Mouse (Mus musculus) Patski (cell line): ENCODE results near the gene Cacnb1. TPM values are rescaled to one million over a fixed set of nuclear protein-coding genes. Genes with fewer than 3 reads are reported as not detected.

Source experiments
- ATAC-seq: fragments of 100-300 bp; one replicate; pipeline ENCODE4 v1.8.0; 2021
- CTCF ChIA-PET: fragments of 350-600 bp; sonication (Branson Sonifier 250); formaldehyde crosslinking; loops from one replicate; lab custom pipeline; 2022; ENCODE audit warnings: inconsistent platforms; lab: Charles Lee
- POLR2A ChIA-PET: fragments of 350-600 bp; sonication (Branson Sonifier 250); formaldehyde crosslinking; loops from one replicate; lab custom pipeline; 2022; ENCODE audit warnings: antibody characterized with exemption, inconsistent platforms; lab: Charles Lee
- DNase-seq: peaks from one replicate; pipeline ENCODE4 v3.0.0-alpha.2; 2011; ENCODE audit warnings: low read depth, low spot score
- H3K27me3 ChIP-seq: fragments of 371-371 bp; one replicate; pipeline ENCODE4 v1.5.1; 2021
- CTCF ChIP-seq: fragments of 100-300 bp; IDR thresholded peaks from one replicate; pipeline ENCODE4 v1.5.1; 2021
- in situ Hi-C: fragments of 300-500 bp; cut with MboI; formaldehyde crosslinking; loops from 3 replicates; pipeline ENCODE4 v1.11.1; 2018; ENCODE audit warnings: low pct_unique_long_range_greater_than_20kb, mixed read lengths
- polyA plus RNA-seq: library from polyadenylated mRNA; unstranded; gene quantifications from one replicate; pipeline ENCODE4 v1.2.3, GENCODE M21; 2021

The Cacnb1 gene
- 6.0 TPM for polyA plus RNA-seq

DNA sequence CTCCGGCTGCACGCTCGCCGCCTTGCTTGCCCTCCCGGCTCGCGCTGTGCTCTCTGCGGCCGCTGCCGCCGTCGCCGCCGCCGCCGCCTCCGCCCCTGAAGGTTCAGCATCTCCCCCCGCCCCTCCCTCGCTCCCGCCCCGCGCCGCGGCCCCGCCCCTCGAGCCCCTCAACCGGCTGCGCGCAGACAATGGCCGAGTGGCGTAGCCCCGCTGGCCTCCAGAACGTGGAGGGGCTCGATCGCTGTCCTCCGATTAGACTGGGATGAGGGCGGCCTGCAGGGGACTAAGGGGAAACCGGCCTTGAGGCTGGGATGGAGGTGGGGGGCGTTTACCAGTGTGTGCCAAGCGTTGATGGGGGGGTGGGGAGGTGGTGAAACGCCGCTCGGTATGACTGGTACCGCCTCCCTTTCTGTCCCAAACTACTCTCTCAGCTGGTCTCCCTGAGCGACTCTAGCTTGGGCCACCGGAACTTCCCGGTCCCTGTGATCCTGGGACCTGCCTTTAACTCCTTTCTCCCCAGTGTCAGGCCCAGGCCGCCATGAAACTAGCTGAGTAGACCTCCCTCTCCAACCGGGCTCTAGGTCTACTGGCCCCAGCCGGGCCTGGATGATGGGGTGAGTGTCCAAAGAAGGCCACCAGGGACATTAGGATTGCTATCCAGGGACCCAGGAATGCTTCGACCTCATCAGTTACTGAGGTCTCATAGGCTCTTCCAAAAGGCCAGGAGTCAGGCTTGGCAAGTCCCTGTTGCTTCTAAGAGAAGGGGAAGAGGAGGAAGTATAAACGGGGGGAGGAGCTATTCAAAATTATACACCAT lies at the start of gene Cacnb1:
TSS of gene Cacnb1 (minus strand) at position 480 of the 817 bp plus-strand sequence.
- ATAC-seq (peak; percentile 46), DNase-seq (no peak)
- ChIA-PET CTCF (interaction anchor here (0.9 to 1.0 kb wide), 2 partner anchors 21 to 34 kb away, joined by 3 read pairs; no protein-coding TSS in a partner anchor), POLR2A (interaction anchor here (1.1 to 1.7 kb wide), 2 partner anchors 16 to 34 kb away, joined by 3 to 5 read pairs; no protein-coding TSS in a partner anchor)
- H3K27me3 ChIP-seq = no peaks in the 10 kb centered on the region
- no peak for TF ChIP-seq CTCF
- in situ Hi-C loops = no loop called here

- H3K27me3 ChIP-seq = no peaks in the 10 kb centered on the region
- in situ Hi-C loops = no loop called here
- POLR2A ChIA-PET = no interaction called here
- ATAC-seq (no peak), DNase-seq (no peak)
- no peak for TF ChIP-seq CTCF
- CTCF ChIA-PET = no interaction called here
Measured at GRCm38 (mm10) chr11:98067255-98067654, 44.4 kb upstream of the Cacnb1 start.

DNA sequence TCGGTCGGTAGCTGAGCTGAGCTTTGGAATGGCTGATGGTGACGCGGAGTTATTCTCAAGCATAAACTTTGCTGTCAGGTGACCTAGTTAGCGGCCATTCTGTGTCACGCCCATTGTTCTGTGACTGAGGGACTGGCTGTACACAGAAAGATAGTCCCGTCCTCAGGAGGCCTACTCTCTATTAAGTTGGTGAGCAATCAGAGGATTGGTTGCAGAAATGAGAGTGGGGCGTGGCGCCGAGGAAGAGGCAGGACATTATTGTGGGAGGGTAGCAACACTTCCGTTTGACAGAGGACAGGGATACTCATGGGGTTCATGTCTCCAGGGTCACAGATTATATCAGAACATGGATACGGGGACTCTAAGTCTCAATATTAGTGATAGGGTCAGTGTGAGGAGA lies 43.4 kb upstream of the Cacnb1 start:
- in situ Hi-C loops = no loop called here
- ATAC-seq = no peak
- H3K27me3 ChIP-seq = no peaks in the 10 kb centered on the region
- no peak for TF ChIP-seq CTCF
- no peak for DNase-seq
- ChIA-PET CTCF (no interaction called here), POLR2A (no interaction called here)

- no peak for TF ChIP-seq CTCF
- DNase-seq (peak; percentile 24), ATAC-seq (no peak)
- ChIA-PET POLR2A (no interaction called here), CTCF (interaction anchor here (2.8 kb wide), 1 partner anchor 14 kb away, joined by 10 read pairs; no protein-coding TSS in a partner anchor)
- no peaks in the 10 kb centered on the region for H3K27me3 ChIP-seq
- in situ Hi-C loops = no loop called here
Measured at GRCm38 (mm10) chr11:98061904-98062562, 39.2 kb upstream of the Cacnb1 start.

DNA sequence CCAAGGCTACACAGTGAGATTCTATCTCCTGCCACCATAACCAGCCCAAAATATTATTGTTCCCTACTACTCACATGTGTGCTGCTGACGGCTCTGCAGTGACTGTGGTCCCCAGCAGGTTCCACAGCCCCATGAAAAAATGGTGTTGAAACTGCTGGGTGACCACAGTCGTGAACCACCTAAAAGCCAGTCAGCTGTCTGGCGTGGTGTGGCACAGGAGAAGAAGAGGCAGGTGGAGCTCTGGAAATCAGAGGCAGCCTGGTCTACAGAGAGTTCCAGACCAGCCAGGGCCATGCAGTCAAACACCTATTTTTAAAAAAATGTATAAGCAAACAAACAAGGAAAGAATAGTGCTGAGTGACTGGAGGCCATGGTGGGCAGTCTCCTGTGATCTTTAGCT lies 38.6 kb upstream of the Cacnb1 start:
- TF ChIP-seq CTCF = no peak
- no peaks in the 10 kb centered on the region for H3K27me3 ChIP-seq
- in situ Hi-C loops = no loop called here
- ChIA-PET POLR2A (no interaction called here), CTCF (interaction anchor here (2.8 kb wide), 1 partner anchor 14 kb away, joined by 10 read pairs; no protein-coding TSS in a partner anchor)
- DNase-seq (no peak), ATAC-seq (no peak)

GRCm38 (mm10) chr11:98060104-98060692 lies 37.4 kb upstream of the Cacnb1 start:
- DNase-seq = no peak
- in situ Hi-C loops = no loop called here
- POLR2A ChIA-PET = no interaction called here

DNA sequence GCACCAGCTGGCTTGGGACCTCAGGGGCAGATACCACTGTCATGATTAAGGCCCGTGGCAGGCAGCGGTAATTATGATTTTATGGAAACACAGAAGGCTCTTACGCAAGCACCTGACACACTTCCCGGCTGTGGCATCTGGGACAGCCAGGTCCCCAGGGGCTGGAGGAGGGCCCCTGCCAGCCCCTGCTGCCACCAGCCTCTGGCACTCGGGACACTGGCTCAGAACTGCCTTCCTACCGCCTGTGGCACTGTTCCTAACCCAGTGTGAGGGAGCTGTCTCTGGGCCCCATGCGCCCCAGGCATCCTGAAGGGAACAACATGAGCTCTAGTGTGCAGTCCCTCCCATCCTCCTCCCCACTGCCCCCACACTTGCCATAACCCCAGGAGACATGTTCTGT lies 36.8 kb upstream of the Cacnb1 start:
- ATAC-seq = no peak
- ChIA-PET POLR2A (no interaction called here), CTCF (no interaction called here)
- in situ Hi-C loops = no loop called here
- no peaks in the 10 kb centered on the region for H3K27me3 ChIP-seq
- no peak for DNase-seq
- TF ChIP-seq CTCF = no peak

More at GRCm38 (mm10) chr11:98060104-98060692, 37.4 kb upstream of the Cacnb1 start:
- CTCF ChIA-PET = interaction anchor here (2.8 kb wide), 1 partner anchor 16 kb away, joined by 10 read pairs; no protein-coding TSS in a partner anchor
- TF ChIP-seq CTCF = no peak
- ATAC-seq = no peak
- H3K27me3 ChIP-seq = no peaks in the 10 kb centered on the region

DNA sequence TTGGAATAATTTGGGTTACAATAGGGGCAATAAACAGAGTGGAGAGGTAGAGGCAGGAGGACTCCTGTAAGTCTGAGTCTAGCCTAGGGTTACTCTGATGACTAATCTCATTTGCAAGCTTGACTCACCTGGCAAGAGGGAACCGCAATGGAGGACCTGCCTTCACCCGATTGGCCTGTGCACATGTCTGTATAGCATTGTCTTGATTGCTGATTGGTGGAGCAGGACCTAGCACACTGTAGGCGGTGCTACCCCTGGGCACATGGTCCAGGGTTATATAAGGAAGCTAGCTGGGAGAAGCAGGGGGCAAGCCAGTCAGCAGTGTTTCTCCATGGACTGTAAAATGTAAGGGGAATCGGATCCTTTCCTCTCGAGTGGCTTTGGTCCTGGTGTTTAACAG lies 35.2 kb upstream of the Cacnb1 start:
- in situ Hi-C loops = no loop called here
- CTCF ChIA-PET = interaction anchor here (1.4 kb wide), 1 partner anchor 18 kb away, joined by 4 read pairs; no protein-coding TSS in a partner anchor
- ATAC-seq (no peak), DNase-seq (no peak)
- POLR2A ChIA-PET = interaction anchor here (0.8 kb wide), 1 partner anchor 58 kb away, joined by 3 read pairs; no protein-coding TSS in a partner anchor
- no peak for TF ChIP-seq CTCF
- peaks cover 6% of the 10 kb centered on the region for H3K27me3 ChIP-seq

DNA sequence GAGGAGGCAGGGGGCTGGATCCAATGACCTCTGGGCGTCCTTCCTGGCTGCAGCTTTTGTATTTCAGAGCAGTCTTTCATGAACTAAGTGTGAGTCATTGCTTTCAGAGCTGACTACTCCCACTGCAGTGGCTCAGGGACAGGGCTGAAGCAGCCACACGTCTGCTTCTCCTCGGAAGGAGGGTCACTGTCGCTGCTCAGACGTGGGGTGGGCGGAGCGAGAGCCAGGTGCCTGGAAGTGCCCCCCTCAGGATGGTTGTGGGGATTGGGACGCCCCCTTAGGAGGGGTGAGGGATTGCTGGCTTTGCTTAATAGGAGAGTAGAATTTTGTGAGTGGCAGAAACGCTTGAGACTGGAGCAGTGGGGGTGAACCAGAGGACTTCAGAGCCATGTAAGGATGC lies 34.6 kb upstream of the Cacnb1 start:
- ChIA-PET CTCF (no interaction called here), POLR2A (interaction anchor here (0.8 kb wide), 1 partner anchor 58 kb away, joined by 3 read pairs; no protein-coding TSS in a partner anchor)
- no peak for TF ChIP-seq CTCF
- peaks cover 11% of the 10 kb centered on the region for H3K27me3 ChIP-seq
- DNase-seq = no peak
- in situ Hi-C loops = no loop called here
- peak; percentile 58 for ATAC-seq

- in situ Hi-C loops = no loop called here
- no peak for TF ChIP-seq CTCF
- DNase-seq = no peak
- no peak for ATAC-seq
- ChIA-PET CTCF (no interaction called here), POLR2A (no interaction called here)
- H3K27me3 ChIP-seq = peaks cover 24% of the 10 kb centered on the region
Measured at GRCm38 (mm10) chr11:98052989-98053834, 30.4 kb upstream of the Cacnb1 start, which contains the start of gene Stac2. TSS of gene Stac2 (minus strand) at chr11:98053462.
